Mouse (Mus musculus): ENCODE measurements at regions not wholly inside any gene's neighbourhood (a gene's known extent, or its start where the extent isn't known, plus 50 kb on each side); places are given as distances from the start of the nearest gene placed in this dataset.
A peak's percentile ranks its signal among the peaks of the same experiment; 100 is the strongest.

- dilution Hi-C loops (cut with MboI; ENCODE audit: extremely low pct_ligation_motif_present, extremely low pct_unique_long_range_greater_than_20kb, low sequenced_read_pairs) = no loop called here
- no peaks in the 10 kb centered on the region for H3K36me3 ChIP-seq (replicated peaks in 1 of 2; ENCODE audit: control insufficient read depth in 1 of 2, insufficient read depth in 1 of 2, low read length in 1 of 2)
- no peak for DNase-seq (ENCODE audit: extremely low read depth)
- H3K27ac ChIP-seq (ENCODE audit: insufficient read depth, low read depth) = no peak overlapping the region
- H3K9me3 ChIP-seq (replicated peaks; ENCODE audit: low read length) = peaks cover 3% of the 10 kb centered on the region
- H3K9ac ChIP-seq (ENCODE audit: insufficient read depth, low read depth) = no peak overlapping the region; the same call in 1 of the 2 replicates
- peaks cover 10 to 51% of the 10 kb centered on the region in 2 experiments for H3K4me1 ChIP-seq (ENCODE audit: control insufficient read depth in 1 of 2, insufficient read depth in 2 of 2)
- H3K4me3 ChIP-seq (replicated peaks in 1 of 3; ENCODE audit: low read depth in 2 of 3, low read length in 2 of 3, poor library complexity in 1 of 3) = no peak overlapping the region
- no peaks in the 10 kb centered on the region for H3K79me2 ChIP-seq (replicated peaks; ENCODE audit: control insufficient read depth, extremely low read depth, insufficient read depth, poor library complexity, severe bottlenecking)
- TF ChIP-seq POLR2A (IDR thresholded peaks at IDR 0.05; ENCODE audit: low read depth, low read length) (no peak), ZNF384 (IDR thresholded peaks at IDR 0.05; ENCODE audit: low read depth, low read length) (peak; percentile 57; the same call in 1 of the 2 replicates)
- H3K4me2 ChIP-seq (ENCODE audit: insufficient read depth, low read depth, poor library complexity, severe bottlenecking) = no peak overlapping the region
- peaks cover 3% of the 10 kb centered on the region for H3K27me3 ChIP-seq (replicated peaks)
- in situ Hi-C loops (cut with MboI; ENCODE audit: low pct_ligation_motif_present, low pct_unique_long_range_greater_than_20kb, low sequenced_read_pairs) = no loop called here
These were observed 92.5 kb upstream of the Mgme1 start for GRCm38 (mm10) chr2:144177920-144178319.

GRCm38 (mm10) chr2:144182108-144182507 is 88.4 kb upstream of the Mgme1 start:
- in situ Hi-C loops (cut with MboI; ENCODE audit: low pct_ligation_motif_present, low pct_unique_long_range_greater_than_20kb, low sequenced_read_pairs) = no loop called here

GRCm38 (mm10) chr2:144182542-144182941 is 87.9 kb upstream of the Mgme1 start:
- Histone ChIP-seq H3K4me1 (ENCODE audit: control insufficient read depth in 1 of 2, insufficient read depth in 2 of 2) (peaks cover 0 to 23% of the 10 kb centered on the region in 2 experiments; a peak in 2 of 4 replicates), H3K27me3 (replicated peaks) (no peaks in the 10 kb centered on the region), H3K9ac (ENCODE audit: insufficient read depth, low read depth) (no peak overlapping the region), H3K9me3 (replicated peaks; ENCODE audit: low read length) (peaks cover 15% of the 10 kb centered on the region), H3K4me2 (ENCODE audit: insufficient read depth, low read depth, poor library complexity, severe bottlenecking) (no peak overlapping the region), H3K4me3 (replicated peaks in 1 of 3; ENCODE audit: low read depth in 2 of 3, low read length in 2 of 3, poor library complexity in 1 of 3) (no peak overlapping the region), H3K27ac (ENCODE audit: insufficient read depth, low read depth) (no peak overlapping the region), H3K79me2 (replicated peaks; ENCODE audit: control insufficient read depth, extremely low read depth, insufficient read depth, poor library complexity, severe bottlenecking) (no peaks in the 10 kb centered on the region), H3K36me3 (replicated peaks in 1 of 2; ENCODE audit: control insufficient read depth in 1 of 2, insufficient read depth in 1 of 2, low read length in 1 of 2) (no peaks in the 10 kb centered on the region)
- DNase-seq (ENCODE audit: extremely low read depth) = no peak
- dilution Hi-C loops (cut with MboI; ENCODE audit: extremely low pct_ligation_motif_present, extremely low pct_unique_long_range_greater_than_20kb, low sequenced_read_pairs) = no loop called here
- in situ Hi-C loops (cut with MboI; ENCODE audit: low pct_ligation_motif_present, low pct_unique_long_range_greater_than_20kb, low sequenced_read_pairs) = no loop called here
- TF ChIP-seq MYC (IDR thresholded peaks at IDR 0.05; ENCODE audit: low read depth, low read length) = no peak
- no peak for TF ChIP-seq USF2 (conservative IDR thresholded peaks at IDR 0.05; ENCODE audit: low read depth, low read length)
- TF ChIP-seq SMC3 (IDR thresholded peaks at IDR 0.05; ENCODE audit: low read depth, low read length) = no peak
- no peak for TF ChIP-seq MAZ (IDR thresholded peaks at IDR 0.05; ENCODE audit: low read depth, low read length)
- no peak for TF ChIP-seq IRF4 (IDR thresholded peaks at IDR 0.05; ENCODE audit: low read depth, low read length)
- TF ChIP-seq CTCF (conservative IDR thresholded peaks at IDR 0.05 in 1 of 2, IDR thresholded peaks at IDR 0.05 in 1 of 2; ENCODE audit: low read depth in 2 of 2, low read length in 2 of 2) = no peak
- no peak for TF ChIP-seq ZKSCAN1 (IDR thresholded peaks at IDR 0.05; ENCODE audit: borderline replicate concordance, low read depth, low read length)

More at GRCm38 (mm10) chr2:144182108-144182507, 88.4 kb upstream of the Mgme1 start:
- no peak for DNase-seq (ENCODE audit: extremely low read depth)
- no peaks in the 10 kb centered on the region for H3K79me2 ChIP-seq (replicated peaks; ENCODE audit: control insufficient read depth, extremely low read depth, insufficient read depth, poor library complexity, severe bottlenecking)
- H3K9ac ChIP-seq (ENCODE audit: insufficient read depth, low read depth) = no peak overlapping the region
- peaks cover 15% of the 10 kb centered on the region for H3K9me3 ChIP-seq (replicated peaks; ENCODE audit: low read length)
- H3K4me1 ChIP-seq (ENCODE audit: control insufficient read depth in 1 of 2, insufficient read depth in 2 of 2) = peaks cover 0 to 23% of the 10 kb centered on the region in 2 experiments; a peak in 2 of 4 replicates
- no peaks in the 10 kb centered on the region for H3K36me3 ChIP-seq (replicated peaks in 1 of 2; ENCODE audit: control insufficient read depth in 1 of 2, insufficient read depth in 1 of 2, low read length in 1 of 2)
- H3K27ac ChIP-seq (ENCODE audit: insufficient read depth, low read depth) = no peak overlapping the region
- no peak overlapping the region for H3K4me3 ChIP-seq (replicated peaks in 1 of 3; ENCODE audit: low read depth in 2 of 3, low read length in 2 of 3, poor library complexity in 1 of 3)
- H3K4me2 ChIP-seq (ENCODE audit: insufficient read depth, low read depth, poor library complexity, severe bottlenecking) = no peak overlapping the region
- TF ChIP-seq TCF12 (IDR thresholded peaks at IDR 0.05; ENCODE audit: low read depth, low read length) (no peak), EP300 (IDR thresholded peaks at IDR 0.05; ENCODE audit: low read length) (no peak), SIN3A (IDR thresholded peaks at IDR 0.05; ENCODE audit: low read length) (no peak), ZKSCAN1 (IDR thresholded peaks at IDR 0.05; ENCODE audit: borderline replicate concordance, low read depth, low read length) (no peak), MYC (IDR thresholded peaks at IDR 0.05; ENCODE audit: low read depth, low read length) (no peak)
- no peaks in the 10 kb centered on the region for H3K27me3 ChIP-seq (replicated peaks)
- dilution Hi-C loops (cut with MboI; ENCODE audit: extremely low pct_ligation_motif_present, extremely low pct_unique_long_range_greater_than_20kb, low sequenced_read_pairs) = no loop called here
